Mouse (Mus musculus) neural tube, embryonic 10.5 days (tissue): ENCODE measurements around the gene Pip4k2c.

Source experiments
- DNase-seq: peaks from one replicate; pipeline ENCODE4 v3.0.0-alpha.2; 2017; ENCODE audit warnings: low spot score; ENCODE audit errors: extremely low spot score

The Pip4k2c gene

GRCm38 (mm10) chr10:127147135-127147534, 64.2 kb downstream of the Pip4k2c start:
- no peak for DNase-seq
